Mouse (Mus musculus) liver, adult 2 months (tissue): ENCODE data around the gene Kifc5b.

Experiments used
- CTCF ChIP-seq: fragments of 200-500 bp; IDR thresholded peaks from 2 replicates; pipeline ENCODE4 v1.5.1; 2011; ENCODE audit warnings: low read depth, low read length, control low read depth
- POLR2A ChIP-seq: fragments of 200-500 bp; IDR thresholded peaks from 2 replicates; pipeline ENCODE4 v1.6.1; 2011; ENCODE audit warnings: low read length, control low read depth; ENCODE audit not compliant: insufficient read depth; ENCODE audit errors: extremely low read depth

DNA sequence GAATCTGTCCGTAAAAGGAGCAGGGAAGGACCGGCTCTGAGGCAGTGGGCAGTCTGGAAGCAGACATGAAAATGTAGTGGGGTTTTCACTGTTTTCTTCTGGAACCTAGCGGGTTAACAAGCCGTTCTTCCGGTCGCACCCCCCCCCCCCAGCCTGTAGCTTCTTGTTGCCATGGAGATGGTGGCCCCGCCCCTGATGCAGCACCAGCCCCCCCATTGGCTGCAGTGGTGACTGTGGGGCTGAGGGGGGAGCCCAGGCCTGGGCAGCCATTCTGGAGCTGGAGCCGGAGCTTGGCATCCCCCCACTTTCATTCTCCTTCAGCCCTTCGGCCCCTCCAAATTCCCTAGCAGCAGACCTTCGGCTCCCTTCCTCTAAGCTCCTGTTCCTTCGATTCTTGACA, 34.5 kb downstream of the Kifc5b start:
- TF ChIP-seq CTCF (no peak), POLR2A (no peak)
